Mouse (Mus musculus) lung, embryonic 15.5 days (tissue): ENCODE results near the gene Pdk2. TPM values are rescaled to one million over a fixed set of nuclear protein-coding genes. Genes with fewer than 3 reads are reported as not detected.

Experiments used
- ATAC-seq: fragments of 200-750 bp; cut with Nextera tagmentation; 2 replicates; pipeline ENCODE4 v1.8.0; 2017; ENCODE audit warnings: moderate number of reproducible peaks, borderline replicate concordance; ENCODE audit not compliant: low FRiP score, low TSS enrichment; ENCODE audit errors: extremely low read depth
- H3K27ac ChIP-seq: fragments of 300-500 bp; sonication (generic); 2 replicates; pipeline ENCODE4 v1.5.1; 2015; ENCODE audit warnings: moderate library complexity, mild to moderate bottlenecking, inconsistent platforms
- H3K27me3 ChIP-seq: fragments of 300-500 bp; sonication (generic); 2 replicates; pipeline ENCODE4 v1.6.1; 2015; ENCODE audit warnings: inconsistent platforms
- H3K36me3 ChIP-seq: fragments of 300-500 bp; sonication (generic); 2 replicates; pipeline ENCODE4 v1.6.1; 2015; ENCODE audit warnings: inconsistent platforms
- H3K4me1 ChIP-seq: fragments of 300-500 bp; sonication (generic); 2 replicates; pipeline ENCODE4 v1.6.1; 2015; ENCODE audit warnings: inconsistent platforms
- H3K4me2 ChIP-seq: fragments of 300-500 bp; sonication (generic); 2 replicates; pipeline ENCODE4 v1.6.1; 2015; ENCODE audit warnings: inconsistent platforms, mild to moderate bottlenecking, moderate library complexity
- H3K4me3 ChIP-seq: fragments of 300-500 bp; sonication (generic); 2 replicates; pipeline ENCODE4 v1.5.1; 2015; ENCODE audit warnings: mild to moderate bottlenecking, inconsistent platforms
- H3K9ac ChIP-seq: fragments of 300-500 bp; sonication (generic); 2 replicates; pipeline ENCODE4 v1.6.1; 2015; ENCODE audit warnings: inconsistent platforms
- H3K9me3 ChIP-seq: fragments of 300-500 bp; sonication (generic); 2 replicates; pipeline ENCODE4 v1.6.1; 2016; ENCODE audit warnings: inconsistent platforms
- WGBS: fragments of 180-500 bp; shearing (Covaris S2); methylation state at CpG from one replicate; pipeline ENCODE4 v1.1.7; 2015; 5-methylcytosine and 5-hydroxymethylcytosine counted together
- polyA plus RNA-seq: library from polyadenylated mRNA; unstranded; fragments of >200 nt; fragmentation: Nextera tagmentation; extraction: Ambion mirVana; gene quantifications from 2 replicates; pipeline ENCODE4 v1.2.1, GENCODE M21; 2015

The Pdk2 gene
- polyA plus RNA-seq, 1 experiment from 2014 or later: 30.9 TPM

- no peak for ATAC-seq
- Histone ChIP-seq H3K36me3 (peaks cover 56% of the 10 kb centered on the region), H3K27me3 (no peaks in the 10 kb centered on the region), H3K4me2 (no peak overlapping the region), H3K4me3 (no peak overlapping the region), H3K27ac (no peak overlapping the region), H3K4me1 (peaks cover 49% of the 10 kb centered on the region), H3K9ac (no peak overlapping the region), H3K9me3 (no peaks in the 10 kb centered on the region)
- 66% methylated on average over 16 of the region's 16 CpGs for WGBS
Observed at GRCm38 (mm10) chr11:94998041-94998531, 43.1 kb downstream of the Pdk2 start.

DNA sequence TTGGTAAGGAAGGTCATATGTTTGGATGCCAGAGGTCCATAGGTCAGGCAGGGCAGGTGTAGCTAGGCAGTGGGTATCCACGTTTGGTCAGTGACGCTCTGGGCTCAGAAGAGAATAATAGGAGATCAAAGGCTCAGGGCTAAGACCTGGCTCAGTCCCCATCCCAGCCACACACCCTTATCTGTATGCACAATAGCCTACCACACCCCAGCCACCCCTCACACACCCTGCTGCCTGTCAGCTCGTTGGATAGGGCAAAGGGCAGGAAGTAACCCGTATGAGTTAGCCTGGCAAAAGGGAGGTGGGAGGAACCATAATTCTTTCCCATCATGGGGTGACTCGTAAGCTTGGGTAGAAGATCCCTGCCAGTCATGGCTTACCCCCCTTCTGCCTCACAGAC lies 43.6 kb downstream of the Pdk2 start:
- H3K27me3 ChIP-seq: no peaks in the 10 kb centered on the region
- no peak overlapping the region for H3K27ac ChIP-seq
- H3K4me3 ChIP-seq: no peak overlapping the region
- peaks cover 51% of the 10 kb centered on the region for H3K36me3 ChIP-seq
- 46% methylated on average over 5 of the region's 5 CpGs for WGBS
- no peak overlapping the region for H3K9ac ChIP-seq
- H3K9me3 ChIP-seq: no peaks in the 10 kb centered on the region
- peaks cover 54% of the 10 kb centered on the region for H3K4me1 ChIP-seq
- peak; percentile 11; the same call in 1 of the 2 replicates for ATAC-seq
- no peak overlapping the region for H3K4me2 ChIP-seq

GRCm38 (mm10) chr11:94996984-94997383 lies 44.2 kb downstream of the Pdk2 start:
- Histone ChIP-seq H3K4me1 (peaks cover 60% of the 10 kb centered on the region), H3K36me3 (peaks cover 45% of the 10 kb centered on the region), H3K9ac (no peak overlapping the region), H3K4me3 (no peak overlapping the region), H3K4me2 (no peak overlapping the region), H3K27ac (no peak overlapping the region), H3K27me3 (no peaks in the 10 kb centered on the region), H3K9me3 (no peaks in the 10 kb centered on the region)
- ATAC-seq: no peak
- 89% methylated on average over 6 of the region's 6 CpGs for WGBS

DNA sequence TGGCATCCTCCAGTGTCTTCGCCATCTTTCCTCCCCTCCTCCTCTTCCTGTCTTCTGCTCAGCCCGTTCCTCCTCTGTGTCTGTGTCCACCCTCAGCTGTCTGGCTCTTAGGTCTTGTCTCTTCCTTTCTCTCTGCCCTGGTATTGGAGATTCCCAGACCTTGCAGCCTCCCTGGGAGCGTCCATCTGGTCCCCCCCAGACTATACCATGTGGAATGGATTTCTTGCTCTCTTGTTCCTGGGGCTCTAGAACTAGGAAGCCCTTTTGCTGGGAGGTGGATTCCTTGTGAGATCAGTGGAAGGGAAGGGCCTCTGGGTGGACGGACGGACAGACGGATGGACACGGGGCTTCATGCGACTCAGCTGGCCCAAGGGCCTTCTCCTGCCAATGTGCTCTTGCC lies 45.1 kb downstream of the Pdk2 start:
- 79% methylated on average over 8 of the region's 8 CpGs for WGBS
- Histone ChIP-seq H3K4me2 (0 out of 2 replicates have a peak overlapping the region, but pooled peaks have one; percentile 91), H3K9me3 (no peaks in the 10 kb centered on the region), H3K9ac (no peak overlapping the region), H3K4me3 (no peak overlapping the region), H3K27ac (no peak overlapping the region), H3K27me3 (no peaks in the 10 kb centered on the region), H3K36me3 (peaks cover 37% of the 10 kb centered on the region), H3K4me1 (peaks cover 60% of the 10 kb centered on the region)
- ATAC-seq: no peak

DNA sequence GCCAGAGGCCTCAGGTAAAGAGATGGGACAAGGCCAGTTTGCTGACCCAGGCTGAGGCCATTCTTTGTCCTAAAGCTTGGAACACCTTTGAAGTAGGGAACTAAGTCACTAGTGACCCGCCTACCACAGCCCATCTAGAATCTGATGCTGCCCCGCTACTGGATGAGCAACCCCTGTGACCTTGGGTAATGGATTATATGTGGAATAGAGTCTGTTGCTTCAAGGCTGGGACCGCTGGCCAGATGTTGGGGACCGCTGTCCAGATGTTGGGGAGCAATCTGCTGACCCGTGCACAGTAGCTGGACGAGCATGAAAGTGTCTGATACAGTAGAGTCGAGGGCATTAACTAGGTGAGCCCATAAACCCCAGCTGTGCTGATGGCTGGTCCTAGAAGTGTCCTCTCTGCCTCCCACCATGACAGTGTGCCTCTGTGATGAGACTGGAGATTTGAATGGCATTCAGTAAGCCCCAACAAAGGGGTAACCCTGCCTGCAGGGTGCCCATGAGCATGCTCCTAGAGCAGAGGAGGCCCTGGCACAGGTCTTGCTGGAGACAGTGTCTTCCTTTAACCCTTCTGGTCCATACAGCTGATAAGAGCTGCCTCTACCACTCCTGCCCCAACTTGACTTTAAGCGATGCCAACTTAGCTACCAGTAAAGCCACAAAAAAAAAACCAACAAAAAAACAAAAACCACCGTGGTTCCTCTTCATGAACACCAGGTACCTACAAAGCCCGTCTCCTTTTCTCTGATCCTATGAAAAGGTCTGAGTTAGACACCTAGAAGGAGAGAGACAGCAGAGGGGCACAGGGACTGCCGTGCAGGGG lies 46.0 kb downstream of the Pdk2 start:
- Histone ChIP-seq H3K9me3 (no peaks in the 10 kb centered on the region), H3K4me1 (peaks cover 57% of the 10 kb centered on the region), H3K36me3 (peaks cover 37% of the 10 kb centered on the region), H3K27ac (no peak overlapping the region), H3K9ac (peak overlapping the region; percentile 68), H3K4me2 (peak overlapping the region; percentile 91), H3K4me3 (peak overlapping the region; percentile 69), H3K27me3 (no peaks in the 10 kb centered on the region)
- whole genome bisulfite sequencing: 73% methylated on average over 11 of the region's 11 CpGs
- no peak for ATAC-seq

DNA sequence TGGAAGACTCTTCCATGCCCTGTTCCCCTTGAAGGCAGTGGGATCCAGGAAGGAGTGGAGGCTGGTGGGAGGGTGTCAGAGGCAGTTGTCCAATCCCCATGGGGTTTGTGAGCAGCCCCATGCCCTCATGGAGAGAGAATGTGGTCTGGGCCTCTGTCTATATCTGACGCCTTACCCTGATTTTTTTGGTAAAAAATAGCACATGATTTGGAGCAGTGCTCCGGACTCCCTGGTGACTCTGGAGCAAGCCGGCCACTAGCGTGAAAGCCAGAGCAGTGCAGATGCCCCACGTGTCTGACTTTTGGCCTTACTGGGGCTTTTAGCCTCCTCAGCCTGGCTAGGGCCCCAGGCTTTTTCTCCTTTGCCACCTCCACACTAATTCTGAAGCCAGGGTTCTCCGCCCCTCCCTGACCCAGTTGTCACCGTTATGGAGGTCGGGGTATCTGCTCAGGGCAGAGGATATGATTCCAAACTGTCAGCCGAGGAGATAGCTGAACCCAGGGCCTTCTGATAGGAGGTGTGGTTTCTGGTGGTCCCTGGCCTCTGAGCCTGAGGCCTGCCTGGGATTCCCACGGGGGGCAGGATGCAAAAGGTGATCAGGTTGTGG lies 46.8 kb downstream of the Pdk2 start:
- Histone ChIP-seq H3K4me1 (peaks cover 62% of the 10 kb centered on the region), H3K36me3 (peaks cover 33% of the 10 kb centered on the region), H3K27me3 (no peaks in the 10 kb centered on the region), H3K9me3 (no peaks in the 10 kb centered on the region), H3K4me2 (peak overlapping the region; percentile 91), H3K9ac (peak overlapping the region; percentile 68), H3K27ac (peak overlapping the region; percentile 94; the same call in 1 of the 2 replicates), H3K4me3 (peak overlapping the region; percentile 69)
- 29% methylated on average over 10 of the region's 10 CpGs for WGBS
- ATAC-seq: no peak

- H3K4me3 ChIP-seq: peak overlapping the region; percentile 69
- peaks cover 70% of the 10 kb centered on the region for H3K4me1 ChIP-seq
- H3K36me3 ChIP-seq: peaks cover 20% of the 10 kb centered on the region
- H3K27ac ChIP-seq: peak overlapping the region; percentile 94
- under 1% methylated on average over 22 of the region's 22 CpGs for WGBS
- no peaks in the 10 kb centered on the region for H3K27me3 ChIP-seq
- H3K9me3 ChIP-seq: no peaks in the 10 kb centered on the region
- H3K9ac ChIP-seq: peak overlapping the region; percentile 68
- H3K4me2 ChIP-seq: peak overlapping the region; percentile 91
- ATAC-seq: no peak
Observed at GRCm38 (mm10) chr11:94992754-94993606, 48.2 kb downstream of the Pdk2 start.

DNA sequence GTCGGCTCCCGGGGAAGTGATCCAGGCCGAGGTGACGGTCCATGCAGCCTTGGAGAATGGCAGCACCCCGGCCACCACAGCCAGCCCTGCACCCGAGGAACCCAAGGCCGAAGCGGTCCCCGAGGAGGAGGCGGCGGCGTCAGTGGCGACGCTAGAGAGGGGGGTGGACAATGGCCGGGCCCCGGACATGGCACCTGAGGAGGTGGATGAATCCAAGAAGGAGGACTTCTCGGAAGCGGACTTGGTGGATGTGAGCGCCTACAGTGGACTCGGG lies 48.7 kb downstream of the Pdk2 start:
- no peak for ATAC-seq
- peaks cover 73% of the 10 kb centered on the region for H3K4me1 ChIP-seq

DNA sequence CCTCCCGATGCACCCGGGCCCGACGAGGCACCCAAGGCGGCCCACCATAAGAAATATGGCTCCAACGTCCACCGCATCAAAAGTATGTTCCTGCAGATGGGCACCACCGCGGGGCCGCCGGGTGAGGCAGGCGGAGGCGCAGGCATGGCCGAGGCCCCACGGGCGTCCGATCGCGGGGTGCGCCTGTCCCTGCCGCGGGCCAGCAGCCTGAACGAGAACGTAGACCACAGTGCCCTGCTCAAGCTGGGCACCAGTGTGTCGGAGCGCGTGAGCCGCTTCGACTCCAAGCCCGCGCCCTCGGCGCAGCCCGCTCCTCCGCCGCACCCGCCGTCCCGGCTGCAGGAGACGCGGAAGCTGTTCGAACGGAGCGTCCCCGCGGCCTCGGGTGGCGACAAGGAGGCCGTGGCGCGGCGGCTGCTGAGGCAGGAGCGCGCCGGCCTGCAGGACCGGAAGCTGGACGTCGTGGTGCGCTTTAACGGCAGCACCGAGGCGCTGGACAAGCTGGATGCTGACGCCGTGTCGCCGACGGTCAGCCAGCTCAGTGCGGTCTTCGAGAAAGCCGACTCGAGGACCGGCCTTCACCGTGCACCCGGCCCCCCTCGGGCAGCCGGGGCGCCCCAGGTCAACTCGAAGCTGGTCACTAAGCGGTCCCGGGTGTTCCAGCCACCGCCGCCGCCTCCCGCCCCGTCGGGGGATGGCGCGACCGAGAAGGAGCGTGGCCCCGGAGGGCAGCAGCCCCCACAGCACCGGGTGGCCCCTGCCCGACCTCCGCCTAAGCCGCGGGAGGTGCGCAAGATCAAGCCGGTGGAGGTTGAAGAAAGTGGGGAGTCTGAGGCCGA lies 49.3 kb downstream of the Pdk2 start:
- no peaks in the 10 kb centered on the region for H3K9me3 ChIP-seq
- peak overlapping the region; percentile 94 for H3K27ac ChIP-seq
- WGBS: under 1% methylated on average over 99 of the region's 99 CpGs
- no peak for ATAC-seq
- peak overlapping the region; percentile 91 for H3K4me2 ChIP-seq
- H3K36me3 ChIP-seq: peaks cover 9% of the 10 kb centered on the region
- peak overlapping the region; percentile 68 for H3K9ac ChIP-seq
- H3K4me1 ChIP-seq: peaks cover 77% of the 10 kb centered on the region
- H3K27me3 ChIP-seq: no peaks in the 10 kb centered on the region
- H3K4me3 ChIP-seq: peak overlapping the region; percentile 69

More for the DNA sequence above, 48.7 kb downstream of the Pdk2 start:
- Histone ChIP-seq H3K27me3 (no peaks in the 10 kb centered on the region), H3K36me3 (peaks cover 14% of the 10 kb centered on the region), H3K9ac (peak overlapping the region; percentile 68), H3K27ac (peak overlapping the region; percentile 94), H3K9me3 (no peaks in the 10 kb centered on the region), H3K4me2 (peak overlapping the region; percentile 91), H3K4me3 (peak overlapping the region; percentile 69)
- under 1% methylated on average over 20 of the region's 20 CpGs for WGBS

DNA sequence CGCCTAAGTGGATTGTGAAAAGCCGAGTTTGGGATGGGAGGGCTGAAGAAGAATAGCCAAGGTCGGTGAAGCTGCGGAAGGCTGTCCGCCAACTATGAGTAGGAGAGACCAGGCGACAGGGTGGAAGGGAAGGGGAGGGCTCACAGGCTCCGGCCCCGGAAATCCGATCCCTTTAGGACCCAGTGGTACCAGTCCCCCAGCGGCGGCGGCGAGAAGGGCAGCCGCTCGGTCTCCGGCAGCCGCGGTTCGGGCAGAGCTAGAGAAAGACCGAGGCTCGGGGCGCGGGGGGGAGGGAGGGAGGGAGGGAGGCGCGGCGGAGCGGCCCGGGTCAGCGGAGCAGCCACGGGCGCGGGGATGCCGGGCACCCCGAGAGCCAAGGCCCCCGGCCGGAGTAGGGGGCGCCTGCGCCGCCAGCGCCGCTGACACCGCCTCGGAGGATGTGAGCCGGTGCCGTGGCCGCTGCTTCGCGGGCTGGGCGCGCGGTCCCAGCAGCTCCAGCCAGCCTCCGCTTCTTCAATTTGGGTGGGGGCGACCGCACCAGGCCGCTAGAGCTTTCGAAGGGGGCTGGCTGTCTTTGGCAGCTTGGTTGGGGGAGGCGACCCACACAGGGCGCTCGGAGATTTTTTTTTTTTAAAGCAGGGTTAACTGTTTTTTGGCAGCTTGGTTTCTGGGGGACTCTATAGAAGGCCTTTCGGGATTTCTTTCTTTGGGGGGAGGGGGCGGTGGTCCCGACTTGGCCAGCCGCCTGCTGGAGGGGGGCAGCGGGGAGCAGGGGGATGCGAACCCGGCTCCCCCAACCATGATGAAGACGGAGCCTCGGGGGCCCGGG lies 50.2 kb downstream of the Pdk2 start, which contains the start of gene Ppp1r9b:
Ppp1r9b (plus strand) TSS at position 287 of the 829 bp plus-strand sequence.
- Histone ChIP-seq H3K36me3 (no peaks in the 10 kb centered on the region), H3K9me3 (no peaks in the 10 kb centered on the region), H3K4me2 (peak within 1 kb of the TSS; percentile 91), H3K27me3 (no peaks in the 10 kb centered on the region), H3K4me1 (peaks cover 74% of the 10 kb centered on the region), H3K4me3 (peak within 1 kb of the TSS; percentile 69), H3K9ac (peak within 1 kb of the TSS; percentile 68), H3K27ac (peak within 1 kb of the TSS; percentile 94)
- under 1% methylated on average over 56 of the region's 69 CpGs for WGBS
- ATAC-seq: peak; percentile 86
